Mouse (Mus musculus) olfactory bulb, adult 2 months (tissue): ENCODE data around the gene Dnal4.

ENCODE experiments used
- CTCF ChIP-seq: fragments of 200-500 bp; IDR thresholded peaks from 2 replicates; pipeline ENCODE4 v1.5.1; 2012; ENCODE audit warnings: low read depth, mild to moderate bottlenecking, low read length, moderate library complexity; ENCODE audit not compliant: insufficient read depth
- POLR2A ChIP-seq: fragments of 200-500 bp; IDR thresholded peaks from 2 replicates; pipeline ENCODE4 v1.6.1; 2012; ENCODE audit warnings: mild to moderate bottlenecking, low read depth, low read length, moderate library complexity; ENCODE audit not compliant: insufficient read depth

DNA sequence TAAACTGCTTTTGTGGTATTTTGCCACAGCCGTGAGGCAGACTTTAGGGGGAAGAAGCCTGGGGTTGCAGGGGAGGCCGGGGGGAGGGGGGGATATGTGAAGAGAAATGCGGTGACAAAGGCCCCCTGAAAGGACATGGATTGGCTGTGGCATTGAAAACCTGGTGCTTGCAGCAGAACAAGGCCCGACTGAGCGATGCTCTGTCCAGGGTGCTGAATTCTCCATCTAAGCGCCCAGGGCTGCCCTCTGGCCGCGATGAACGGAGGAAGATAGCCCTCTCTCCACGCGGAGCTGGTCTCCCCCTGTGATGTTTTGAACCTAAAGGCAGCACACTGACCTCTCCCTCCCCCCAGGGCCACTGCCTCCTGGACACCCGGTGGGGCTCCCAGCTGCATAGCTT is 13.9 kb upstream of the Dnal4 start:
- TF ChIP-seq POLR2A (no peak), CTCF (no peak)
